Mouse (Mus musculus) thymus, adult 2 months (tissue): ENCODE measurements around the gene Meaf6.
A peak's percentile ranks its signal among the peaks of the same experiment; 100 is the strongest.

Experiments
- CTCF ChIP-seq: fragments of 200-500 bp; IDR thresholded peaks from 2 replicates; pipeline ENCODE4 v1.5.1; 2012; ENCODE audit warnings: mild to moderate bottlenecking, control low read depth, low read length, moderate library complexity, borderline replicate concordance; ENCODE audit not compliant: control insufficient read depth, poor library complexity, insufficient read depth; ENCODE audit errors: extremely low read depth
- POLR2A ChIP-seq: fragments of 200-500 bp; IDR thresholded peaks from 2 replicates; pipeline ENCODE4 v1.6.1; 2012; ENCODE audit warnings: mild to moderate bottlenecking, low read length, control low read depth, moderate library complexity; ENCODE audit not compliant: control insufficient read depth, poor library complexity, insufficient read depth; ENCODE audit errors: extremely low read depth

DNA sequence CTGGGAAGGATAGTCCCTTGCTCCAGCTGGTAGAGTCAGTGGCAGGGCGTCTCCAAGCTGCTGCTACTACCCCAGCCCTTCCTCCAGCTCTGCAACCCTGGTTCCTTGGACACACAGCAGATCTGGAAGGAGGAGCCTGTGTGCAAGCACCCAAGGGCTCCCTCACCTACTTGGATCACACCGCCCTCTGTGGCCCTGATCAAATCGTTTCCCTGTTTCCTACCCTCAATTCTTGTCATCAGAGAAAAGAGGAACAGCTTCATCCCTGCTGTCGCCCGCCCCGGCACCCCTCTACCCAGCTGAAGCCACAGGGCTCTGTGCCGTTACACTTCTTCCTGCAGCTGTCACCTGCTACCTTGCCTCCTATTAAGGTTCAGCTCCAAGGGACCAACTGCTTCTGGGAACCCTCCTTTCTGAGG is 33.0 kb downstream of the Meaf6 start:
- TF ChIP-seq CTCF (no peak), POLR2A (0 out of 2 replicates have a peak, but pooled peaks have one; percentile 25)
